Mouse (Mus musculus) thymus, postnatal 0 days (tissue): ENCODE results near the gene Btnl4. TPM values are rescaled to one million over a fixed set of nuclear protein-coding genes. Genes with fewer than 3 reads are reported as not detected.
A peak's percentile ranks its signal among the peaks of the same experiment; 100 is the strongest.
"Not testable (repeated sequence)": the region's sequence is repeated elsewhere in the genome, so short reads cannot be mapped to it uniquely, and the experiment has no call there.

Experiments used
- DNase-seq: peaks from one replicate; pipeline ENCODE4 v3.0.0-alpha.2; 2015; ENCODE audit warnings: low spot score
- polyA plus RNA-seq: library from polyadenylated mRNA; unstranded; fragments of >200 nt; fragmentation: Nextera tagmentation; extraction: Ambion mirVana; gene quantifications from 2 replicates; pipeline ENCODE4 v1.2.1, GENCODE M21; 2015

Gene Btnl4
- 0.09 and 0.13 TPM in 2 replicates for polyA plus RNA-seq

GRCm38 (mm10) chr17:34477238-34478013 is at the start of gene Btnl4:
Gene Btnl4, minus strand, starts transcription at chr17:34477318.
- not testable (repeated sequence) for DNase-seq

GRCm38 (mm10) chr17:34519001-34519400 is 41.9 kb upstream of the Btnl4 start:
- DNase-seq = no peak

- DNase-seq = not testable (repeated sequence)
These were observed 41.5 kb upstream of the Btnl4 start for GRCm38 (mm10) chr17:34518571-34518970.

- no peak for DNase-seq
These were observed 40.7 kb upstream of the Btnl4 start for GRCm38 (mm10) chr17:34517795-34518194.

- DNase-seq = no peak
These were observed 40.1 kb upstream of the Btnl4 start, which contains the start of gene Btnl6 for GRCm38 (mm10) chr17:34517252-34517651. Gene Btnl6, minus strand, starts transcription at chr17:34517352.

- DNase-seq = no peak
These were observed 39.4 kb upstream of the Btnl4 start for GRCm38 (mm10) chr17:34516514-34516913.

- DNase-seq = not testable (repeated sequence)
These were observed 34.6 kb upstream of the Btnl4 start for GRCm38 (mm10) chr17:34511723-34512122.

GRCm38 (mm10) chr17:34507591-34507990 is 30.5 kb upstream of the Btnl4 start:
- no peak for DNase-seq

GRCm38 (mm10) chr17:34497726-34498125 is 20.6 kb upstream of the Btnl4 start:
- DNase-seq = not testable (repeated sequence)

GRCm38 (mm10) chr17:34497319-34497718 is 20.2 kb upstream of the Btnl4 start:
- DNase-seq = not testable (repeated sequence)

GRCm38 (mm10) chr17:34496539-34496938 is 19.4 kb upstream of the Btnl4 start:
- DNase-seq = no peak

GRCm38 (mm10) chr17:34495156-34495555 is 18.0 kb upstream of the Btnl4 start:
- not testable (repeated sequence) for DNase-seq

- DNase-seq = no peak
These were observed 15.7 kb upstream of the Btnl4 start for GRCm38 (mm10) chr17:34492796-34493195.

GRCm38 (mm10) chr17:34476427-34476826 is 691 bp downstream of the Btnl4 start:
- DNase-seq = no peak

GRCm38 (mm10) chr17:34475060-34475459 is 2.1 kb downstream of the Btnl4 start:
- DNase-seq = no peak

GRCm38 (mm10) chr17:34470491-34470890 is 6.6 kb downstream of the Btnl4 start:
- DNase-seq = no peak

GRCm38 (mm10) chr17:34465906-34466305 is 11.2 kb downstream of the Btnl4 start:
- not testable (repeated sequence) for DNase-seq

- DNase-seq = no peak
These were observed 17.9 kb downstream of the Btnl4 start for GRCm38 (mm10) chr17:34459255-34459654.

- DNase-seq = no peak
These were observed 19.4 kb downstream of the Btnl4 start for GRCm38 (mm10) chr17:34457668-34458067.

- no peak for DNase-seq
These were observed 28.6 kb downstream of the Btnl4 start for GRCm38 (mm10) chr17:34448473-34449041.

- DNase-seq = no peak
These were observed 35.1 kb downstream of the Btnl4 start for GRCm38 (mm10) chr17:34441990-34442389.

- peak; percentile 34 for DNase-seq
These were observed 37.3 kb downstream of the Btnl4 start for GRCm38 (mm10) chr17:34439795-34440194.

GRCm38 (mm10) chr17:34438588-34438987 is 38.5 kb downstream of the Btnl4 start:
- no peak for DNase-seq
